Mouse (Mus musculus) cerebellum, adult 2 months (tissue): ENCODE data around the gene Ykt6. TPM values are rescaled to one million over a fixed set of nuclear protein-coding genes. Genes with fewer than 3 reads are reported as not detected.

Experiments
- DNase-seq, 2 experiments: peaks; one replicate each; pipeline ENCODE4 v3.0.0; 2021
- H3K27ac ChIP-seq: fragments of 200-500 bp; 2 replicates; pipeline ENCODE4 v1.5.1; 2012; ENCODE audit warnings: low read length, control low read depth, inconsistent platforms; ENCODE audit not compliant: insufficient read depth
- H3K27me3 ChIP-seq: fragments of 200-500 bp; 2 replicates; pipeline ENCODE4 v1.6.1; 2012; ENCODE audit warnings: inconsistent platforms, mild to moderate bottlenecking, low read length, moderate library complexity; ENCODE audit not compliant: control insufficient read depth, insufficient read depth
- H3K4me1 ChIP-seq: fragments of 200-500 bp; 2 replicates; pipeline ENCODE4 v1.6.1; 2011; ENCODE audit warnings: low read length; ENCODE audit not compliant: control insufficient read depth, insufficient read depth
- H3K4me3 ChIP-seq: fragments of 200-500 bp; replicated peaks from 2 replicates; pipeline ENCODE3; 2011; ENCODE audit warnings: mild to moderate bottlenecking, low read depth, low read length, control low read depth; ENCODE audit not compliant: insufficient read depth
- CTCF ChIP-seq: fragments of 200-500 bp; IDR thresholded peaks from 2 replicates; pipeline ENCODE4 v1.5.1; 2011; ENCODE audit warnings: low read depth, mild to moderate bottlenecking, control low read depth, low read length, moderate library complexity, borderline replicate concordance; ENCODE audit not compliant: insufficient read depth
- POLR2A ChIP-seq: fragments of 200-500 bp; IDR thresholded peaks from 2 replicates; pipeline ENCODE4 v1.6.1; 2011; ENCODE audit warnings: low read length, control low read depth, borderline replicate concordance; ENCODE audit not compliant: insufficient read depth
- WGBS: fragments of 180-500 bp; shearing (Covaris S2); methylation state at CpG from one replicate; pipeline ENCODE4 v1.1.7; 2018; 5-methylcytosine and 5-hydroxymethylcytosine counted together
- polyA plus RNA-seq: library from polyadenylated mRNA; depleted of rRNA; stranded (reverse); fragments of >200 nt; gene quantifications from 2 replicates; pipeline ENCODE4 v1.2.3, GENCODE M21; 2012

The Ykt6 gene
- polyA plus RNA-seq, 1 experiment: 54.9 TPM

- 3% methylated on average over 7 of the region's 7 CpGs for WGBS
- Histone ChIP-seq H3K27me3 (no peaks in the 10 kb centered on the region), H3K4me1 (no peaks in the 10 kb centered on the region), H3K4me3 (peak overlapping the region; percentile 96), H3K27ac (peak overlapping the region; percentile 96)
- TF ChIP-seq CTCF (peak; percentile 39; the same call in 1 of the 2 replicates), POLR2A (no peak)
- DNase-seq: no peak
These were observed 458 bp upstream of the Ykt6 start for GRCm38 (mm10) chr11:5954965-5955504.

- TF ChIP-seq CTCF (no peak), POLR2A (no peak)
- no peaks in the 10 kb centered on the region; the same call in 1 of the 2 replicates for H3K4me1 ChIP-seq
- H3K27ac ChIP-seq: no peak overlapping the region
- 75% methylated on average over 2 of the region's 2 CpGs for WGBS
- no peak overlapping the region for H3K4me3 ChIP-seq
- no peak for DNase-seq
- H3K27me3 ChIP-seq: no peaks in the 10 kb centered on the region
These were observed 4.6 kb downstream of the Ykt6 start for GRCm38 (mm10) chr11:5960051-5960450.

GRCm38 (mm10) chr11:5965865-5966264 lies 10.4 kb downstream of the Ykt6 start:
- peaks cover 5% of the 10 kb centered on the region for H3K4me1 ChIP-seq
- no peak overlapping the region for H3K4me3 ChIP-seq
- no peak overlapping the region for H3K27ac ChIP-seq
- 58% methylated on average over 11 of the region's 11 CpGs for WGBS
- no peaks in the 10 kb centered on the region for H3K27me3 ChIP-seq
- TF ChIP-seq CTCF (no peak), POLR2A (no peak)
- peak; percentile 10 to 23 for DNase-seq

- H3K4me3 ChIP-seq: no peak overlapping the region
- H3K4me1 ChIP-seq: peaks cover 5% of the 10 kb centered on the region
- no peak overlapping the region for H3K27ac ChIP-seq
- DNase-seq: peak in 1 of 2 experiments; percentile 22
- H3K27me3 ChIP-seq: no peaks in the 10 kb centered on the region
- WGBS: 62% methylated on average over 3 of the region's 3 CpGs
- TF ChIP-seq POLR2A (no peak), CTCF (no peak)
These were observed 11.3 kb downstream of the Ykt6 start for GRCm38 (mm10) chr11:5966751-5967150.

GRCm38 (mm10) chr11:5968223-5968622 lies 12.7 kb downstream of the Ykt6 start:
- no peak overlapping the region for H3K27ac ChIP-seq
- TF ChIP-seq CTCF: no peak
- TF ChIP-seq POLR2A: no peak

GRCm38 (mm10) chr11:5971202-5971601 lies 15.7 kb downstream of the Ykt6 start:
- WGBS: 70% methylated on average over 7 of the region's 7 CpGs
- H3K27ac ChIP-seq: no peak overlapping the region

More at GRCm38 (mm10) chr11:5968223-5968622, 12.7 kb downstream of the Ykt6 start:
- Histone ChIP-seq H3K4me1 (peaks cover 9% of the 10 kb centered on the region; the same call in 1 of the 2 replicates), H3K4me3 (no peak overlapping the region), H3K27me3 (no peaks in the 10 kb centered on the region)
- no peak for DNase-seq
- WGBS: 84% methylated on average over 6 of the region's 6 CpGs

GRCm38 (mm10) chr11:5973151-5973550 lies 17.7 kb downstream of the Ykt6 start:
- TF ChIP-seq POLR2A (no peak), CTCF (no peak)
- Histone ChIP-seq H3K27me3 (no peaks in the 10 kb centered on the region), H3K4me1 (peaks cover 14% of the 10 kb centered on the region), H3K27ac (no peak overlapping the region), H3K4me3 (no peak overlapping the region)
- 57% methylated on average over 7 of the region's 7 CpGs for WGBS
- DNase-seq: no peak

More at GRCm38 (mm10) chr11:5971202-5971601, 15.7 kb downstream of the Ykt6 start:
- no peak overlapping the region for H3K4me3 ChIP-seq
- no peaks in the 10 kb centered on the region for H3K27me3 ChIP-seq
- peaks cover 9% of the 10 kb centered on the region; the same call in 1 of the 2 replicates for H3K4me1 ChIP-seq
- DNase-seq: no peak
- no peak for TF ChIP-seq CTCF

- WGBS: 90% methylated on average over 6 of the region's 6 CpGs
- Histone ChIP-seq H3K4me3 (no peak overlapping the region), H3K4me1 (peaks cover 14% of the 10 kb centered on the region), H3K27ac (no peak overlapping the region), H3K27me3 (no peaks in the 10 kb centered on the region)
- DNase-seq: no peak
- TF ChIP-seq POLR2A (no peak), CTCF (no peak)
These were observed 18.6 kb downstream of the Ykt6 start for GRCm38 (mm10) chr11:5974053-5974452.
